Mouse (Mus musculus) lung, postnatal 0 days (tissue): ENCODE data around the gene Ccdc154.

ENCODE experiments used
- CTCF ChIP-seq: IDR thresholded peaks from 2 replicates; pipeline ENCODE4 v1.5.1; 2016; ENCODE audit warnings: antibody characterized with exemption, mild to moderate bottlenecking
- EP300 ChIP-seq: IDR thresholded peaks from 2 replicates; pipeline ENCODE4 v1.6.1; 2016; ENCODE audit warnings: antibody characterized with exemption, mild to moderate bottlenecking, control low read depth

DNA sequence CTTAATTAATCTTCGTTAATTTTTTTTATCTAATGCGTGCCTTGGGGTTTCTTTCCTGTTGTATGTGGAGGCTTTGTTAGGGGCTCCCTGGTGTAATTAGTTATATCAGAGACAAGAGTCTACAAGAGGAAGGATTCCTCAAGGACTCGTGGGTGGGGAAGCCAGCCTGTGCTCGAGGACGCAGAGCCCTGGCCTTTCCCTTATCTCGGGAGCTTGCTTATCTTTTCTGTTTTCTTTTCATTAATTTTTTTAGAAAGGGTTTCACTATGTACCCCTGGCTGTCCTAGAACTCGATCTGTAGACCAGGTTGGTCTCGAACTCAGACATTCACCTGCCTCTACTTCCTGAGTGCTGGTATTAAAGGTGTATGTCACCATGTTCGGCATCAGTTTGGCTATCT, 34.6 kb upstream of the Ccdc154 start:
- TF ChIP-seq CTCF (no peak), EP300 (no peak)
